Mouse (Mus musculus): ENCODE data around the gene Ell3. TPM values are rescaled to one million over a fixed set of nuclear protein-coding genes. Genes with fewer than 3 reads are reported as not detected.
A peak's percentile ranks its signal among the peaks of the same experiment; 100 is the strongest.

The Ell3 gene
- total and polyA plus RNA-seq, 3 experiments = not detected

GRCm38 (mm10) chr2:121452990-121453389 lies 8.9 kb upstream of the Ell3 start, which contains the start of gene Hypk:
Hypk (plus strand) TSS chr2:121453290.
- Histone ChIP-seq H3K4me3 (ENCODE audit: control insufficient read depth in 1 of 2, insufficient read depth in 1 of 2, low read depth in 2 of 2, low read length in 2 of 2) (no peak within 1 kb of the TSS), H3K9me3 (replicated peaks; ENCODE audit: insufficient read depth, low read length) (no peaks in the 10 kb centered on the region), H3K9ac (ENCODE audit: control insufficient read depth, low read depth, low read length, poor library complexity, severe bottlenecking) (no peak within 1 kb of the TSS), H3K27ac (ENCODE audit: control insufficient read depth, low read depth, low read length) (no peak within 1 kb of the TSS), H3K4me1 (ENCODE audit: control insufficient read depth in 1 of 2, insufficient read depth in 2 of 2, low read length in 2 of 2) (peaks cover 6 to 12% of the 10 kb centered on the region in 2 experiments), H3K79me2 (ENCODE audit: control insufficient read depth, insufficient read depth, low read length, poor library complexity) (peaks cover 26% of the 10 kb centered on the region), H3K27me3 (ENCODE audit: control insufficient read depth in 1 of 2, insufficient read depth in 2 of 2, low read length in 2 of 2) (no peaks in the 10 kb centered on the region), H3K36me3 (ENCODE audit: control insufficient read depth in 1 of 2, insufficient read depth in 2 of 2, low read length in 2 of 2) (peaks cover 0 to 17% of the 10 kb centered on the region in 2 experiments; a peak in 2 of 4 replicates)
- no peak for DNase-seq (ENCODE audit: low read depth, low spot score)
- no peak for TF ChIP-seq BHLHE40 (IDR thresholded peaks at IDR 0.05; ENCODE audit: borderline replicate concordance, low read depth, low read length)
- TF ChIP-seq MYC (IDR thresholded peaks at IDR 0.05; ENCODE audit: low read depth, low read length) = no peak
- TF ChIP-seq POLR2AphosphoS5 (IDR thresholded peaks at IDR 0.05; ENCODE audit: borderline replicate concordance, low read depth, low read length) = no peak
- TF ChIP-seq ZMIZ1 (IDR thresholded peaks at IDR 0.05; ENCODE audit: low read depth, low read length) = no peak
- no peak for TF ChIP-seq MAX (IDR thresholded peaks at IDR 0.05; ENCODE audit: low read length)
- no peak for TF ChIP-seq MYB (IDR thresholded peaks at IDR 0.05; ENCODE audit: low read depth, low read length)
- no peak for TF ChIP-seq TAL1 (IDR thresholded peaks at IDR 0.05; ENCODE audit: low read length)
- no peak for TF ChIP-seq SMC3 (IDR thresholded peaks at IDR 0.05; ENCODE audit: low read depth, low read length)
- no peak for TF ChIP-seq TCF12 (IDR thresholded peaks at IDR 0.05; ENCODE audit: low read depth, low read length)

- H3K27ac ChIP-seq (ENCODE audit: control insufficient read depth, low read depth, low read length) = no peak overlapping the region
- H3K36me3 ChIP-seq (ENCODE audit: control insufficient read depth in 1 of 2, insufficient read depth in 2 of 2, low read length in 2 of 2) = peaks cover 0 to 20% of the 10 kb centered on the region in 2 experiments; a peak in 2 of 4 replicates
- no peaks in the 10 kb centered on the region for H3K27me3 ChIP-seq (ENCODE audit: control insufficient read depth in 1 of 2, insufficient read depth in 2 of 2, low read length in 2 of 2)
- no peak overlapping the region for H3K9ac ChIP-seq (ENCODE audit: control insufficient read depth, low read depth, low read length, poor library complexity, severe bottlenecking)
- no peaks in the 10 kb centered on the region for H3K9me3 ChIP-seq (replicated peaks; ENCODE audit: insufficient read depth, low read length)
- H3K4me3 ChIP-seq (ENCODE audit: control insufficient read depth in 1 of 2, insufficient read depth in 1 of 2, low read depth in 2 of 2, low read length in 2 of 2) = no peak overlapping the region
- H3K79me2 ChIP-seq (ENCODE audit: control insufficient read depth, insufficient read depth, low read length, poor library complexity) = peaks cover 22% of the 10 kb centered on the region
- no peak for TF ChIP-seq RAD21 (IDR thresholded peaks at IDR 0.05; ENCODE audit: low read depth, low read length)
- TF ChIP-seq CTCF (IDR thresholded peaks at IDR 0.05 in 2 of 3, conservative IDR thresholded peaks at IDR 0.05 in 1 of 3; ENCODE audit: control insufficient read depth in 1 of 3, insufficient read depth in 1 of 3, low read depth in 2 of 3, low read length in 3 of 3, poor library complexity in 1 of 3, severe bottlenecking in 1 of 3) = no peak
- no peak for TF ChIP-seq TCF12 (IDR thresholded peaks at IDR 0.05; ENCODE audit: low read depth, low read length)
- no peak for TF ChIP-seq POLR2AphosphoS5 (IDR thresholded peaks at IDR 0.05; ENCODE audit: borderline replicate concordance, low read depth, low read length)
- no peak for TF ChIP-seq BHLHE40 (IDR thresholded peaks at IDR 0.05; ENCODE audit: borderline replicate concordance, low read depth, low read length)
- no peak for DNase-seq (ENCODE audit: low read depth, low spot score)
- H3K4me1 ChIP-seq (ENCODE audit: control insufficient read depth in 1 of 2, insufficient read depth in 2 of 2, low read length in 2 of 2) = peaks cover 9 to 16% of the 10 kb centered on the region in 2 experiments
Measured at GRCm38 (mm10) chr2:121452361-121452760, 8.3 kb upstream of the Ell3 start.

- peaks cover 0 to 27% of the 10 kb centered on the region in 2 experiments; a peak in 2 of 4 replicates for H3K36me3 ChIP-seq (ENCODE audit: control insufficient read depth in 1 of 2, insufficient read depth in 2 of 2, low read length in 2 of 2)
- peaks cover 18 to 30% of the 10 kb centered on the region in 2 experiments for H3K4me1 ChIP-seq (ENCODE audit: control insufficient read depth in 1 of 2, insufficient read depth in 2 of 2, low read length in 2 of 2)
- H3K27ac ChIP-seq (ENCODE audit: control insufficient read depth, low read depth, low read length) = peak overlapping the region; percentile 11; the same call in 1 of the 2 replicates
- peak; percentile 43 for DNase-seq (ENCODE audit: low read depth, low spot score)
- H3K4me3 ChIP-seq (ENCODE audit: control insufficient read depth in 1 of 2, insufficient read depth in 1 of 2, low read depth in 2 of 2, low read length in 2 of 2) = peak overlapping the region; percentile 82 to 89
- peak overlapping the region; percentile 84 for H3K9ac ChIP-seq (ENCODE audit: control insufficient read depth, low read depth, low read length, poor library complexity, severe bottlenecking)
- TF ChIP-seq NRF1 (IDR thresholded peaks at IDR 0.05; ENCODE audit: insufficient read depth, low read depth, low read length, poor library complexity, severe bottlenecking) = no peak
- TF ChIP-seq SIN3A (IDR thresholded peaks at IDR 0.05; ENCODE audit: low read length) = peak; percentile 13; the same call in 1 of the 2 replicates
- H3K9me3 ChIP-seq (replicated peaks; ENCODE audit: insufficient read depth, low read length) = no peaks in the 10 kb centered on the region
- peaks cover 19% of the 10 kb centered on the region for H3K79me2 ChIP-seq (ENCODE audit: control insufficient read depth, insufficient read depth, low read length, poor library complexity)
- no peaks in the 10 kb centered on the region for H3K27me3 ChIP-seq (ENCODE audit: control insufficient read depth in 1 of 2, insufficient read depth in 2 of 2, low read length in 2 of 2)
Measured at GRCm38 (mm10) chr2:121450093-121450492, 6.0 kb upstream of the Ell3 start.

Measured in MEL (cell line).